Mouse (Mus musculus) C2C12 (cell line): ENCODE results near the gene Ube2n. TPM values are rescaled to one million over a fixed set of nuclear protein-coding genes. Genes with fewer than 3 reads are reported as not detected.

ENCODE experiments used
- H3K27me3 ChIP-seq: one replicate; pipeline ENCODE4 v1.6.1; 2011; ENCODE audit not compliant: control insufficient read depth, insufficient read depth, insufficient read length
- H3K36me3 ChIP-seq: one replicate; pipeline ENCODE4 v1.6.1; 2011; ENCODE audit not compliant: control insufficient read depth, insufficient read depth
- H3K4me3 ChIP-seq: one replicate; pipeline ENCODE4 v1.5.1; 2011; ENCODE audit warnings: mild to moderate bottlenecking, control low read depth; ENCODE audit not compliant: poor library complexity, insufficient read depth, severe bottlenecking
- H3K79me2 ChIP-seq: one replicate; pipeline ENCODE4 v1.6.1; 2011; ENCODE audit not compliant: control insufficient read depth, insufficient read depth
- H3K79me3 ChIP-seq: one replicate; pipeline ENCODE4 v1.6.1; 2011; ENCODE audit warnings: low read depth, control low read depth
- H3ac ChIP-seq: one replicate; pipeline ENCODE3; 2011; ENCODE audit warnings: low read depth; ENCODE audit not compliant: control insufficient read depth, insufficient read length
- CEBPB ChIP-seq: IDR thresholded peaks from one replicate; pipeline ENCODE4 v1.6.1; 2011; ENCODE audit warnings: low read depth, mild to moderate bottlenecking, control low read depth, moderate library complexity
- CTCF ChIP-seq: IDR thresholded peaks from one replicate; pipeline ENCODE4 v1.5.1; 2011; ENCODE audit not compliant: control insufficient read depth, insufficient read depth, insufficient read length
- FOSL1 ChIP-seq: IDR thresholded peaks from one replicate; pipeline ENCODE4 v1.8.0; 2011; ENCODE audit warnings: mild to moderate bottlenecking, low read length; ENCODE audit not compliant: poor library complexity, insufficient read depth, severe bottlenecking
- MAX ChIP-seq: IDR thresholded peaks from one replicate; pipeline ENCODE4 v1.6.1; 2011; ENCODE audit warnings: mild to moderate bottlenecking, control low read depth
- MYOD1 ChIP-seq: IDR thresholded peaks from one replicate; pipeline ENCODE4 v1.6.1; 2011; ENCODE audit warnings: low read depth; ENCODE audit not compliant: control insufficient read depth, insufficient read length
- MYOG ChIP-seq: IDR thresholded peaks from one replicate; pipeline ENCODE4 v1.6.1; 2011; ENCODE audit not compliant: control insufficient read depth, insufficient read length; ENCODE audit errors: extremely low read depth
- USF1 ChIP-seq: IDR thresholded peaks from one replicate; pipeline ENCODE4 v1.6.1; 2011; ENCODE audit warnings: low read depth, mild to moderate bottlenecking, control low read depth, moderate library complexity
- polyA plus RNA-seq: library from polyadenylated mRNA; unstranded; fragments of >200 nt; fragmentation: generic; extraction: Trizol; gene quantifications from one replicate; pipeline ENCODE4 v1.2.1, GENCODE M21; 2012; ENCODE audit warnings: missing spikeins

The Ube2n gene
- polyA plus RNA-seq, 1 experiment, result 168 TPM

- Histone ChIP-seq H3K4me3 (no peak overlapping the region), H3K79me2 (peaks cover 23% of the 10 kb centered on the region), H3K27me3 (no peaks in the 10 kb centered on the region), H3K79me3 (peaks cover 10% of the 10 kb centered on the region), H3ac (no peak overlapping the region), H3K36me3 (no peaks in the 10 kb centered on the region)
- TF ChIP-seq USF1 (no peak), CTCF (no peak), CEBPB (no peak), MYOD1 (no peak), MAX (no peak), MYOG (no peak), FOSL1 (no peak)
Measured at GRCm38 (mm10) chr10:95504341-95504740, 10.6 kb upstream of the Ube2n start.

GRCm38 (mm10) chr10:95508126-95508525 is 6.8 kb upstream of the Ube2n start:
- Histone ChIP-seq H3K79me2 (no peaks in the 10 kb centered on the region), H3K79me3 (no peaks in the 10 kb centered on the region), H3K36me3 (no peaks in the 10 kb centered on the region), H3K4me3 (no peak overlapping the region), H3K27me3 (no peaks in the 10 kb centered on the region), H3ac (no peak overlapping the region)
- TF ChIP-seq CEBPB, result no peak
- no peak for TF ChIP-seq FOSL1
- no peak for TF ChIP-seq MYOG
- no peak for TF ChIP-seq MYOD1
- no peak for TF ChIP-seq MAX
- no peak for TF ChIP-seq USF1
- no peak for TF ChIP-seq CTCF

DNA sequence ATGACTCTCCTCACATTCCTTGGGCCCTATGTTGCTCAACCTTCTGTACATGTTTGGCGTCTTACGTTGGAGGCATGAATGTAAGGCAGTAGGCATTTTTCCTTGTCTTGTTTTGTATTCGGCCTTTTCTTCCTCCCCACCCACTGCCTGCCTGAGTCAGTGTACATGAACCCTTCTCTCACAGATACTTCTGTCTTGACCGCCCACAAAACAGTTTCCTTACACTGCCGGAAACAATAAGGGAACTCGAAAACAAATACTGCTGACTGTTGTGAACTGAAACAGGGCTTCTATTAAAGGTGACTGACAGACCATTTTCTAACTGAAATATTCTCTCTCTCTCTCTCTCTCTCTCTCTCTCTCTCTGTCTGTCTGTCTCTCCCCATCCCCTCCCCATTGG is 6.2 kb upstream of the Ube2n start:
- H3K79me2 ChIP-seq, result no peaks in the 10 kb centered on the region
- no peaks in the 10 kb centered on the region for H3K36me3 ChIP-seq
- no peak overlapping the region for H3K4me3 ChIP-seq
- no peak for TF ChIP-seq MYOD1
- TF ChIP-seq CEBPB, result peak; percentile 28
- no peaks in the 10 kb centered on the region for H3K79me3 ChIP-seq
- H3ac ChIP-seq, result no peak overlapping the region
- H3K27me3 ChIP-seq, result no peaks in the 10 kb centered on the region

GRCm38 (mm10) chr10:95509263-95509662 is 5.7 kb upstream of the Ube2n start:
- Histone ChIP-seq H3ac (no peak overlapping the region), H3K27me3 (no peaks in the 10 kb centered on the region)
- no peak for TF ChIP-seq FOSL1
- TF ChIP-seq CTCF, result no peak
- no peak for TF ChIP-seq MAX
- TF ChIP-seq MYOD1, result no peak
- TF ChIP-seq USF1, result no peak
- TF ChIP-seq CEBPB, result no peak

DNA sequence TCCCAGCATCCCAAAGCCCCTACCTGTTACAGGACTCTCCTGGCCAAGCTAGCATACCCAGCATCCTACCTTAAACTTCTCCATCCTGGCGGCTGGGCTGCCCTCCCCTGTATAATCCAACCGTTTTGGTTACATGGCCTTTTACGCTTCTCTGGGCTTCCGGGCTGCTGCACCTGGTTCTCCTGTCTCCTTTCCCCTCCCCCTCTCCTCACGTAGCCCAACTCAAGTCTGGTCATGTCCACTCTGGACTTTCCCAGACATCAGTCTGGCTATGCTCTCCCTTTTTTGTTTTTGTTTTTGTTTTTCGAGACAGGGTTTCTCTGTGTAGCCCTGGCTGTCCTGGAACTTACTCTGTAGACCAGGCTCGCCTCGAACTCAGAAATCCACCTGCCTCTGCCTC is 2.3 kb upstream of the Ube2n start:
- peaks cover 33% of the 10 kb centered on the region for H3K79me2 ChIP-seq
- no peak for TF ChIP-seq CEBPB
- no peak for TF ChIP-seq USF1
- TF ChIP-seq FOSL1, result no peak
- TF ChIP-seq MYOD1, result no peak
- TF ChIP-seq MAX, result no peak
- no peak for TF ChIP-seq CTCF
- TF ChIP-seq MYOG, result no peak
- no peak overlapping the region for H3ac ChIP-seq
- H3K4me3 ChIP-seq, result no peak overlapping the region
- H3K27me3 ChIP-seq, result no peaks in the 10 kb centered on the region
- peaks cover 27% of the 10 kb centered on the region for H3K79me3 ChIP-seq
- peaks cover 11% of the 10 kb centered on the region for H3K36me3 ChIP-seq

More at GRCm38 (mm10) chr10:95509263-95509662, 5.7 kb upstream of the Ube2n start:
- Histone ChIP-seq H3K79me2 (peaks cover 4% of the 10 kb centered on the region), H3K4me3 (no peak overlapping the region), H3K79me3 (peaks cover 2% of the 10 kb centered on the region), H3K36me3 (no peaks in the 10 kb centered on the region)

DNA sequence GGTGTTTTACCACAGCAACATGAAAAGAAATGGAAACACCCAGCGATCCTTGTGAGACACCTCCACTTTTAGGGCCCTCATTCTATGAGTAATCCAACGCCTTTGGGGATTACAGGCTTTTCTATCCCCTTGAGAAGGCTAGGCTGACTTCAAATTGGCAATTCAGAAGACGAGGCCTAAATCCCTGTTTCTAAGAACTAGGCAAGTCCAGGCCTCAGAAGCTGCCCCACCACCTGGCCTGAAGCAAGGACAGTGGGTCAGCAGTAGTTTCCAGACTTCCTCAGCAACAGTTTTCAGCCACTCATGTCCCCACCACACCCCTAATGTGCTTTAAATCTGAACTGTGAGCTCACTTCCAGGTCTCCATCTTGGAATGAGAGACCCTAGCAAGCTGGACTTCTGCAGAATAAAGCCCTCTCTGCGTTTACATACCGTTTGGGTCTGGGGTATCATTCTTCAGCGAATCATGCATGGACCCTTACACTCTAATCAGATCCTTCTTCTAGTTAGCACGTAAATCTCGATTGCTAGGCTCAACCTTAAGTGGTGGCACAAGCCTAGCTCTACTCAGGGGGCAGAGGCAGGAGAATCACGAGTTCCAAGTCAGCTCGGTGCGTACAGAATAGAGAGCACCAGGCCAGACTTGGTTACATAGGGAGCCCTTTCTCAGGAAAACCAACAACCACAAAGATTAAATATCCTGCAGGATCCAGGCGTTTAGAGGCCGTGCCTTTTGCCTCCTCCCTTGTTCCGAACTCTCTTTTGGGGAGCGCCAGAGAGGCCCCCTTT is 983 bp upstream of the Ube2n start:
- peaks cover 25% of the 10 kb centered on the region for H3K36me3 ChIP-seq
- H3K79me2 ChIP-seq, result peaks cover 46% of the 10 kb centered on the region
- H3K79me3 ChIP-seq, result peaks cover 40% of the 10 kb centered on the region
- peak overlapping the region; percentile 78 for H3ac ChIP-seq
- no peak for TF ChIP-seq FOSL1
- H3K27me3 ChIP-seq, result no peaks in the 10 kb centered on the region
- H3K4me3 ChIP-seq, result peak overlapping the region; percentile 38
